Mouse (Mus musculus) brain, embryonic 18.5 days (tissue): Measurements from ENCODE around the gene Smg5.
"Not testable (repeated sequence)": the region's sequence is repeated elsewhere in the genome, so short reads cannot be mapped to it uniquely, and the experiment has no call there.

Experiments
- DNase-seq: peaks from one replicate; pipeline ENCODE4 v3.0.0-alpha.2; 2012; ENCODE audit warnings: low read depth, low spot score

Gene Smg5

GRCm38 (mm10) chr3:88352907-88353306, 16.8 kb downstream of the Smg5 start:
- no peak for DNase-seq

GRCm38 (mm10) chr3:88354396-88355165, 18.5 kb downstream of the Smg5 start:
- DNase-seq: no peak

GRCm38 (mm10) chr3:88359584-88359983, 23.5 kb downstream of the Smg5 start:
- no peak for DNase-seq

GRCm38 (mm10) chr3:88359989-88360388, 23.9 kb downstream of the Smg5 start:
- no peak for DNase-seq

- no peak for DNase-seq
These were observed 25.0 kb downstream of the Smg5 start for GRCm38 (mm10) chr3:88361096-88361495.

GRCm38 (mm10) chr3:88361612-88362313, 25.7 kb downstream of the Smg5 start:
- DNase-seq: no peak

- no peak for DNase-seq
These were observed 27.6 kb downstream of the Smg5 start for GRCm38 (mm10) chr3:88363700-88364099.

GRCm38 (mm10) chr3:88364337-88364736, 28.3 kb downstream of the Smg5 start, which contains the start of gene Paqr6:
Paqr6 (plus strand) TSS chr3:88364584.
- DNase-seq: no peak

- DNase-seq: no peak
These were observed 29.8 kb downstream of the Smg5 start for GRCm38 (mm10) chr3:88365705-88366361.

GRCm38 (mm10) chr3:88366830-88367428, 30.9 kb downstream of the Smg5 start:
- not testable (repeated sequence) for DNase-seq

GRCm38 (mm10) chr3:88367517-88367916, 31.5 kb downstream of the Smg5 start:
- not testable (repeated sequence) for DNase-seq

GRCm38 (mm10) chr3:88368511-88368910, 32.5 kb downstream of the Smg5 start:
- DNase-seq: not testable (repeated sequence)

GRCm38 (mm10) chr3:88372643-88373042, 36.6 kb downstream of the Smg5 start, which contains the start of gene Bglap3:
Bglap3 (minus strand) TSS chr3:88372743.
- DNase-seq: not testable (repeated sequence)

GRCm38 (mm10) chr3:88375750-88376626, 39.9 kb downstream of the Smg5 start:
- DNase-seq: not testable (repeated sequence)

- not testable (repeated sequence) for DNase-seq
These were observed 40.6 kb downstream of the Smg5 start for GRCm38 (mm10) chr3:88376644-88377043.

- DNase-seq: not testable (repeated sequence)
These were observed 42.5 kb downstream of the Smg5 start, which contains the start of gene Bglap2 for GRCm38 (mm10) chr3:88378599-88378998. Bglap2 (minus strand) TSS chr3:88378699.

GRCm38 (mm10) chr3:88381389-88382315, 45.6 kb downstream of the Smg5 start:
- DNase-seq: not testable (repeated sequence)

- not testable (repeated sequence) for DNase-seq
These were observed 46.3 kb downstream of the Smg5 start for GRCm38 (mm10) chr3:88382383-88382782.

- DNase-seq: no peak
These were observed 48.3 kb downstream of the Smg5 start, which contains the start of gene Bglap for GRCm38 (mm10) chr3:88384364-88384763. Bglap (minus strand) TSS chr3:88384464.
